Mouse (Mus musculus) lung, postnatal 10 days (tissue): ENCODE measurements around the gene Wdr70.
A peak's percentile ranks its signal among the peaks of the same experiment; 100 is the strongest.

ENCODE experiments used
- DNase-seq: peaks from one replicate; pipeline ENCODE4 v3.0.0; 2021

The Wdr70 gene

DNA sequence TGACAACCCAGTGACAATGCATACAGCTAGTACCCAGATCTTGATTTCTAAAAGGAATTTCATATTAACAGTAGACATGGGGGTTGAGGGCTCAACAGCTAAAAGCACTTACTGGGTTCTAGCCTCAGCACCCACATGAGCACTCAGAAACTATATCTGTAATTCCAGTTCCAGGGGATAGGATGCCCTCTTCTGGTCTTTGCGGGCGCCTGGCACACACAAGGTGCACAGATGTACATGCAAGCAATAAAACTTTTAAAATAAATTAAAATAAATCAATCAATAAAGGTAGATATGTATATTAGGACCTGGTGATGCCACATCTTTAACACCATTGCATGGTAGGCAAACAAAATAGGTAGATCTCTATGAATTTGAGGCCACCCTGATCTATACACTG lies 71.5 kb downstream of the Wdr70 start:
- no peak for DNase-seq

DNA sequence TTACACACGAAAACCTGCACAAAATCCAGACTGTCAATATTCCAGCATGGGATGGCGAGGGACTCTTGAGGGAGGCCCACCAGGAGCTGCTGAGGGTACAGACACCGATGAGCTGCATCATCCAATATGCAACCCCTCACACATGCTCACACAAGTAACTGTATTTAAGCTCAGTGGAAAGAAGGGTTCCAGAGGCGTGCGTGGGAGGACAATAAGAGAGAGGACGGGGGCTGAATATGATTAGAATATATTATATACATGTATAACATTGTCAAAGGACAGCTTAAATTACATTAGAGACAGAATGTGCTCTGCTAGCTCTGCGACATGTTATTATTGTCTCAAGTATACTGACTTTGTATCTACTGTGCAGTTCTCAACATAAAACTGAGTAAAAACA lies 87.6 kb downstream of the Wdr70 start:
- no peak for DNase-seq

DNA sequence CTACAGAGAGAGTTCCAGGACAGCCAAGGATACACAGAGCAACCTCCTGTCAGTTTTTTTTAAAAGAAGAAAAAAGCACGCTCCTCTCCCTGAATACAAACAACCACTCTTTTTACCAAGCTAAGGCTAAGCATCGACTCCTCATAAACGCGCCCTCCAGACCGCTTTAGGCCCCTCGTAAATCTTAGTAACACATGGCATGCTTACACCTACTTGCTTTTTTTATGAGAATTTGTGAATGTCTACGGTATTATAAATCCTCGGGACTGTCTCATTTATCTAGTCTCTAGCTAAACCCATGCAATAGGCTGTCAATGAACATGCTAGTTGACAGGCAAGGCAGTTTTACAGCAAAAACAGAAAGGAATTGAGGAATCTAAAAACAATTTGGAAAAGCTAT lies 91.6 kb downstream of the Wdr70 start:
- no peak for DNase-seq

DNA sequence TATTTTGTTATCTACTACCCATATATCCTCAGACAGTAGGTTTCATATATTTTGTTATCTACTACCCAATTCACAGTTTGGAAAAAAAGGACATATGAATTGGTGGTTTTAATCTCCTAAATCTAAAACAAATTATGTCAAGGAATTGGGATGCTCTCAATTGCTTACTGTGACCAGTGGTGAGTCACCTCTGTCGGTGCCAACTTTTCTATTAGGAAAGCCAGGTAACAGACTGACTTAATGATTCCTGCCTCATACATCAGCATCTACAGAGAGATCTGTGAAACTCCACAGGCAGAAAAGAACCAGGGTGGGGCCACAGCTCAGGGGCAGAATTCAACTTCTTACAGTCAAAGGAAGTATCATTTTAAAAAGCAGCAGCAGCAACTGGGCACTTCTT lies 93.0 kb downstream of the Wdr70 start:
- no peak for DNase-seq

DNA sequence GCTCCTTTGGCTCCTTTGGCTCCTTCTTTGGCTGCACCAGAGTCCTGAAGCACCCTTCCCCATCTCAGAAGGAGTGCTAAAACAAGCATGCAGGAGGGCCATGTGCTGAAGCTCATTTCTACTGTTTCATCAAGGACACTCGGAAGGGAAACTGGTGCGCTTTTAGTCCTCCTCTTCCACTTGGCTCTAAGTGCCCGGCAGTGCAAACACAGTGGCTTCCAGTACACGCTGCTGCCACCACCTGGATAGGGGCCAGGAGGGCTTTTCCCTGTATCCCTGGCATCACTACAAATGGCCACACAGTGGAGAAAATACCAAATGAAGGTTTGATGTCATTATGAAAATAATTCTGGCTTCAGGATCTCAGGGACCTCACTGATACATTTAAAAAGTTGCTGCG lies 93.5 kb downstream of the Wdr70 start:
- peak; percentile 14 for DNase-seq

DNA sequence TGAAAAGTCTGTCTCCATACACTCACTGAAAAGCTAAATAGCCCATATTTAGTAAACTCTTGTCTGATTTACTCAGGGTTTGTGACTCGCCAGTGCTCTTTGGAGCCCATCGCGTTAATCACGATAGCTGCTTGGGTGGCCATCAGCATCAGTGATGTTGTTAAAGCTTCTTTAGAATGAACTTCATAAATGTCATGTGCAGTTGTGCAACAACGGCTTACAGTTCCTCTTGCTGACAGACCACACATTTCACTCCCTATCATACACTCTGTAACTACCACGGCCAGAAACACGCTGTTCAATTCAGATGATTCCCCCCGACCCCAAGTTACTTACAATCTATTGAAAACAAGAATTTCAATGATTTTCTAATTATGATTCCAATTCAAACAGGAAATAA lies 95.2 kb downstream of the Wdr70 start:
- no peak for DNase-seq

DNA sequence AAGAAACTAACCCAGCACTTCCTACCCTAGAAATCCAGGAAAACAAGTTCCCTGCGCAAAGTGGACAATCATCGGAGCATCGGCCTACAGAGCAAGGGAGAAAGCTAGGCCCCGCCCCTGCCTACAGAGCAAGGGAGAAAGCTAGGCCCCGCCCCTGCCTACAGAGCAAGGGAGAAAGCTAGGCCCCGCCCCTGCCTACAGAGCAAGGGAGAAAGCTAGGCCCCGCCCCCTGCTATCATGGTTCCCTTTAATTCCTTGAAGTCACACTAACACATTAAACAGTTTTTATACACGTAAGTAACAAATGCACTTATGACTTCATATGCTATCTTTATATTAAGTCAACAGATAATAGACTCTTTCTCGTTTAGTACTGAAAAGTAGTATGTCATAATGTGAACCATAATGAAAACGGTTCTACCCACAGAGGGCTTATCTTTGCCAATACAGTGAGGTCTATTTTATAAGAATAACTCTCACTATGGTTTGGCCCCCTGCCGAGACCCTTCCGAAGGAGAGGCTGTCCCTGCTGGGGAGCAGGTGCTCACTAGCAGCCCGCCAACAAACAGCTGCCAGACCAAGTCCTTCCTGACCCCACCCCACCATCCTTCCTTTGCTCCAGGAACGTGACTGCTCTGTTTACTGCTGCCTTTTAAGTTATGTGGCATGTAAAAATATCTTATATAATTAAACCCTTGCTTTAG lies 100.0 kb downstream of the Wdr70 start:
- peak; percentile 9 for DNase-seq

DNA sequence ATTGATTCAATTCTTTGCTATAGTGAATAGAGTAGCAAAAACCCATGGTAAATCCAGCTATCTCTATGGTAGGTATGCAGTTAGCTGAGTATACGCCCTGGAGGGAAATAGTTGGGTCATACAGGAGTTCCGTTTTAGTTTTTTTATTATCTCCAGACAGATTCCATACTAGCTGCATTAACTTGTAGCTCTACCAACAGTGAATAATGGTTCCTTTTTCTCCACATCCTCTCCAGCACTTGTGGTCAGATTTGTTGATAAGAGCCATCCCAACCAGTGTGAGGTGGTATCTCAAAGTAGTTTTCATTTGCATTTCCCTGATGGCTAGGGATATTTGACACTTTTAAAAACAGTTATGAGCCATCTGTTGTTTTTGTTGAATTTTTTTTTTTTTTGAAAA lies 100.9 kb downstream of the Wdr70 start:
- DNase-seq: no peak

DNA sequence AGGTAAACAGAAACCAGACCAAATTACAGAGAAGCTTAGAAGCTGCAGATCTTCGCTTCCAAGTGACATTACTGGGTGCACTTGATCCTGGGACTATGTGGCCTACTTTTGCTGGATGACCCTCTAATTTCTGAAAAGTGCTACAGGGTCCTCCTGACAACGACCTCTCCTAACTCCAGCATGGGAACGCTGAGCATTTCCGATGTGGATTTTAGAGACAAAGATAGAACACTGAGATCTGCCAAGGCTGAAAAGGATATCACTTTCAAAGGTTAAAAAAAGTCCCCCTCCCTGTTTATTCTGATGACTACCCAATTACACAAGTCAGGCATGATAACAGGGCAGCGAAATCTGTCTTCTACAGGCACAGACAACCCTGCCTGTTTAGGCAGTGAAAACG lies 105.3 kb downstream of the Wdr70 start:
- no peak for DNase-seq

DNA sequence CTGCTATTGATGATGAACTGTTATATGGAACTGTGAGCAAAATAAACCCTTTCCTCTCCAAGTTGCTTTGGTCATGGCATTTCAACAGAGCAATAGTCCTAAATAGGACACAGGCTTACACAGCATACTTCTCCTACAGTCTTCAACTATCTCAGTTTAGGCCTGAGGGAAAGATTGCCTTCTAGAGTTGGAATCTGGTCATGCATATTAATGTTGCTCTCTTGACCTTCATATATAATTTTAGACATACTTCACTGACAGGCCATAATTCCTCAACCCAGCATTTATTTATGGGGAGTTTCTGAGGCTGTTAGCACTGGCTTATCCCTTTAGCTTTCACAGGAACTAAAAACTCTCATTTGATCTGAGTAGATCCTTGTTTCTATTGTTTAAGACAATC lies 108.9 kb downstream of the Wdr70 start:
- DNase-seq: no peak

DNA sequence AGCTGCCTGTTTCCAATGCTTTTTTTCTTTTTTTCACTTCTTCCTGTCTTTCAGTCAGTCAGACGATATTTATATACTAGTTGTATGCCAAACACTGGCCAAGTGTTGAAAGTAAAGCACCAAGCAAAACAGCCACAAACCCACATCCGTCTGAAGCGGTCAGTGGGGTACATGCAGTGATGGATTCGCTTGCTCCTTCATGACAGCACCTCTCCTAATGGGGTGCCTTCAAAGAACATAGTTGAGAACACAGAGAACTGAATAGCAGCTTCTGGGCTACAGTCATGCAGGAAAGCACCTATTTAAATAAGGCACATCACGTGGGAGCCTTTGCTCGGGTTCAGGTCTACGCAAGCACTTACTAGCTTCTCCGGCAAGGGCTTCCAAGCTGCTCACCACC lies 111.6 kb downstream of the Wdr70 start:
- DNase-seq: no peak

DNA sequence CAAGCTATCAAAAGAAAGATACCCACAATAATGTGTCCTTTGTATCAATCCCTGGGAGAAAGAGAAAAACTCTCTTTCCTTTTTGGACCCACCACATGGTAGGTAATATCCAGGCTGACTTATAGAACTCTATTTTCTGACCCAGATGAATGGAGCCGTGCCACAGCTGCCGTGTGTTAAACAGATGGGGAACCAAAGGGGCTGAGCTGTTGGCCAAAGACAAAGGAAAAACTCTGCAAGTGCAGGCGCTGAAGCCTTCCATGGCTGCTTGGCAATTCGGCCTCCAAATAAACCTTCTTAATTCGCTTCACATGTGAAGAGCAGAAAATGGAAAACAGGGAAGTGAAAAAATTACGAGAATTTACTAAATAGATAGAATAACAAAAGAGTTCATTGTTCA lies 112.7 kb downstream of the Wdr70 start:
- DNase-seq: no peak

DNA sequence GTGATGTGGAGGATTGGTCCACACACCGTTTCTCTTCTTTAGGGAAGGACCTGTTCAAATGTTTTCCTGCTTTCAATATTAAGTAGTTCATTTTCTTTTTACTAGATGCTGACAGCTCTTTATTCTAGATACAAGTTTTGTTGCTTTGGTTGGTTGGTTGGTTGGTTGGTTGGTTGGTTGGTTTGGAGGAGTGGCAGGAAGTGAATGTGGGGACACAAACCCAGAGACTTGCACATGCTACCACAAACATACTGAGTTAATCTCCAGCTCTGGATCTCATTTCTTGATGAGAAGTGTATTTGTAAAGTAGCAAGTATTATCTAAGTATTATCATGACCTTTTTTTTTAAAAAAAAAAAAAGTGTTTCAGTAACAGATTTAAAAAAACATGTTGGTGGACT lies 120.4 kb downstream of the Wdr70 start:
- DNase-seq: no peak

DNA sequence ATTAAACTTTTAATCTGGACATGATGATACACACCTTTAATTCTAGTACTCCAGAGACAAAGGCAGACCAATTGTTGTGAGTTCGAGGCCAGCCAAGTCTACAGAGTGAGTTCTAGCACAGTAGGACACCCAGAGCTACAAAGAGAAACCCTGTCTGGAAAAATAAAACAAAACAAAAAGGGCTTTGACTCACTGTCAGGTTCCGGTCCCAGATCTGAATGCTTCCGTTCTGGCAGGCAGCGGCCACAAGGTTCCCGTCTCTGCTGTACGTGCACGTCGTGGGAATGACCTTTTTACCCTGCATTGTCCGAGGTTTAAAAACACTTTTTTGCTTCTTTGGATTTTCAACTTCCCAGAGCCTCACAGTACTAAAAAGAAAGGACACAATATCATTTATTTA lies 122.2 kb downstream of the Wdr70 start:
- peak; percentile 6 for DNase-seq

DNA sequence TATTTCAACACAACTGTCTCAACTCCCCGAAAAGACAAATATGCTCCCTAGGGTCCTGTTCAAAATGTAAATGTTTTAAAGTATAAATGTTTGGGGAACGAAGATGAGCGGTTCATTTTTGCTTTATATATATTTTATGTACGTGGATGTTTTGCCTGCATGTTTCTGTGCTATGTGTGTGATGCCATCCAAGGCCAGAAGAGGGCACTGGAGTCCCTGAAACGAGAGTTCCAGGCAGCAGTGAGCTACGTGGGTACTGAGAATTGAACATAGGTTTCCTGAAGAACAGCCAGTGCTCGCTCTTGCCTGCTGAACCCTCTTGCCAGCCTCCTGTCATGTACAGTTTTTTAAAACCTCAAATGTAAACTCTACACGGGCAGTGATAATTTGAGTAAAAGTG lies 124.6 kb downstream of the Wdr70 start:
- no peak for DNase-seq

DNA sequence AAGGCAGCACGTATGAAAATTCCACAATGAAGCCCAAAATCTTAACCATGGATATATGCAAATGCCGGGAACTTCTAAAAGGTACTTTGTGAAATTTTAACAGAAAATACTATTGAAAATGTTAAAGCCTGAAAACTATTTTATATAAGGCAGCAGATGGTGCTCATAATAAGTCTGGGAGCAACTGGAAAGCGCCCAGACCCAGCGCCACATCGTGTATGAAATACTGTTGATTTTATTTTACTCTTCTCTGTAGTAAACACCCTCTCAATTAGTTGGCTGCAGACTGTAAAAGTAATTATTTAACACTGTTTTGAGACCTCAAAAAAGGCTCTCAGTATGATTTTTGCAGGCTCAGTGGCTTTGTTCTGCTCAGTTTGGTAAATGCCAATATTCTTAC lies 126.5 kb downstream of the Wdr70 start:
- DNase-seq: no peak

DNA sequence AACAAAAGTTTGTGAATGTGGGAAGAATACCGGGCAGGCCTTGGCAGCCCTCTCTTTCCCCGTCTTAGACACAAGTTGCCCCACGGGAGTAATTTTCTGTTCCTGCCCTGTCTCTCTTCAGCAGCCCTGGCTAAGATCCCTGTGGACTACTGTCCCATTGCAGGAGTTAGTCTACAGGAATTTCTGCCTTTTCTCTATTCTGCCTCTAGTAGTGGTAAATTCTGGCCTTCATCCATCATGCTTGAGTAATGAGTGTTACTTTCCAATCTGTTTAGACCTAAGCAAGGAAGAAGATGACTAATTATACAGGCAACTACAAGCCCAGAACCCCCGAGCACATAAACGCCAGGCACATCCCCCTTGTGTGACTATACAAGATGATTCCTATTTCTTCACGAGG lies 136.2 kb downstream of the Wdr70 start:
- no peak for DNase-seq

DNA sequence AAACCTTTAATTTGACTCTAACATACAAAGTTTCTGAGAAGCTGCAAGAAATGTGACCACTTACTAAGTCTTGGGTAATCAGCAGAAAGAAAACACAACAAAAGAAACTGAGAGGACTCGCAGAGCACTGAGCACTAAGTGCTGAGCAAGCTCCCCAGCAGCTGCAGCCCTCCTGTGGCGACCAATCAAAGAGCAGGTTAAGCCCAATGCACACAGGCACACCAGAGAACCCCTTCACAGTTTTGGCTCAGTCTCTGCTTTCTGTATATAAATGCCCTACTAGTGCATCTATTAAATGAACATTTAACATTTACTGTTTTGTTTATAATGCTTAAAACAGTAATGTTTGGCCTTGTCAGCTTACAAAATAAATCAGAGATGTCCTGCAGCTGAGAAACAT lies 137.5 kb downstream of the Wdr70 start:
- no peak for DNase-seq

DNA sequence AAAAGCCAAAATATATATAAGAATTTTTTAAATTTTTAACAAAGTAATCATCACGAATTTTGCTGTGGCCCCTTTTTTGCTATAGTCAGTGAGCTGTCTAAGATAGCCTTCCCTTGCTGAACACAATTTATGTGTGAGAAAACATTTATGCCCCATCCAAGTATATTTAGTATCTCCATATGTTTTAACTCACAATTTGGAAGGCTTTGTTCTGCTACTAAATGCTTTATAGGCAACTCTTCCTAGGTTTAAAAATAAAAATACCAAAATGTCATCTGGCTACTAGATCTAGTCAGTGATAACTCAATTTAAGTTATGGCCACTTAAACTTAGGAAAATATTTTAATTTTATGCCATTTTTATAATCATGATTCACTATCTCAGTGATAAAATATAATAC lies 142.1 kb downstream of the Wdr70 start:
- no peak for DNase-seq

DNA sequence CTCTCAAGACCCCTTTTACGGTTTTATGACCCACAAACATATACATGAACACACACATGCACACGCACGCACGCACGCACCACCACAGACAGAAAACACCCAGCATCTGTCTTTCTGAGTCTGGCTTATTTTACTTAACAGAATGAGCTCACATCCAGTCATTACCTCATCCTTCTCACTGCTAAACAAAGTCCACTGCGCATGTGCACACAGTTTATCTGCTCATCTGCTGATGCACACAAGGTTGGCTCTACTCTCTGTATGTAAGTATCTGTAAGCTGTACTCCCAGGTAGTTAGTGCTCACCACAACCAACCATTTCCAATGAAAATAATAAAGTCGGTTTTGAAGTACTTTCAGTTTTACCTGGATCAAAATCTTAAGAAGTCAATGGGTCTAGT lies 148.4 kb downstream of the Wdr70 start:
- no peak for DNase-seq

DNA sequence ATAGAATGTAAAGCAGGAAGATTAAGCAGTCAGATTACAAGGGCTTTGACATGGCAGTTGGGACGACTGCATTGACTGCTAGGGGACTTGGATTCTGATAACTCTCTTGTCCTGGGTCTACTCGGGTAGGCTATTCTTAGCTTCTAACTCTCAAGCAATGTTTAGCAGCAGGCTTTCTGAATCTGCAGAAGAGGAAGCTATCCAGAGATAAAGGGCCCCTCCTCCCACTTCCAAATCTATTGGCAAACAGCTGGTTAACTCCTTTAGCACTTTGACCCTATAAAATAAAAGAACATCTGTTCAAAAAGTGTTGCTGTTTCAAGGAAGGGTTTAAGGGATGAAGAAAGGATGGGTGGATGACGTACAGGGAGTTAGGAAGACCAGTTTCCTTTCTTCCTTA lies 157.3 kb downstream of the Wdr70 start:
- no peak for DNase-seq

DNA sequence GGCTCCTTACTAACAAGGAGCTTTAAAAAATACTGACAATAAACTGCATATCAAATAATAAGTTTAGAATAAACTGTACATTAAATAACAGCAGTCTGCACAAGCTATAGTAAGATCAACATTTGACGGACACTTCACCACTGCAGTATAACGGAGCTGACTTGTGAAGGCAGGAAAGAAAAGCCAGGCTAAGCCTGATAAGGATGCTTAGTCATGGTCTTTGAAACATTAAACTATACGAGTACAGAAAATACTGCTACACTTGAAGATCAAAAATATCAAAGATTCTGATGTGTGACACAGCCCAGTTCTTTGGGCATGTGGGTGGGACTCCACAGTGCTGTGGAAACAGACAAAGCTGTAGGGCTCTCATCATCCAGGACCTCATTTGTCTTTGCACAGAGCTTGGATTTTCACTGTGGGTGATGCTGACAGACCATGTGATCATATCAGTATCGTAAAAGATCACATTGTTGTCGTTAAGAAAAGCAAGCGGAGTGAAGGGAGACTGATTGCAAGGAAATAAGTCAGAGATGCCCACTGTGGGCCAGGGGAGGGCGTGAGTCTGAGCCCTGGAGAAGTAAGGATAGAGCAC lies 163.3 kb downstream of the Wdr70 start:
- DNase-seq: no peak

DNA sequence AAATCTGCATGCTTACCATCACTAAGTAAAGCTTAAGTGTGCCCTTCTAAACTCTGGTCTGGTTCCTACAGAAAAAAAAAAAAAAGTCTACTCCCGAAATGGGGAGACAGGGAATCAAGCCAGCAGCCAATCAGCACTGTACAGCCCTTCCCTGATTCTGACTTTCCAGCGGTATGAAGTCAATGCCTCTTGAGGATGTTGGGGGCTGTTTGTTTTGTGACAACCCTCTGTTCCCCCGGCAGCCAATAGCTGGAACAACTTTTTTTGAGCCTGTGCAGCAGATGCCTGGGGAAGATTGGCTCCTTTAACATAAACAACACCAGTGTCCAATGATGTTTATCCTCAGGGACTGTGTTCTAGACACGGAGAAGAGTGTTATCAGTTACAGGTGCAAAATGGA lies 164.4 kb downstream of the Wdr70 start:
- peak; percentile 26 for DNase-seq

DNA sequence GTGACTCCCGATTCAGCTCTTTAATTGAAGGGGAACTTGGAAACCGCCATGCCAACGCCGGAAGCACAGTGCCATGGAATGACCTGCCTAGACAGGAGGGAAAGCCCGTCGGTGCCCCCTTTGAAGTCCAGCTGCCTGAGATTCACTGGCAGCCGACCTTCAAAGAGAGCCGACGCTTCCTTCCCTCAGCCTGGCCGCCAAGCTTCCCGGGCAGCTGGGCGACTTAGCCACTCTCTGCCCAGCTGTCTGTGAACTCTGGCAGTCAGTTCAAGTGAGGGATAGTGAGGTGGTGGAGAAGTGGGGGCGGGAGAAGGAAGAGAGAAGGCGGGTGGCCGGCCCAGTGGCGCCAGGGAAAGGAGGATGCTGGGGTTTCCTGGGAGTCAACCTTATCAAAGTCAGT lies 164.9 kb downstream of the Wdr70 start:
- peak; percentile 60 for DNase-seq

DNA sequence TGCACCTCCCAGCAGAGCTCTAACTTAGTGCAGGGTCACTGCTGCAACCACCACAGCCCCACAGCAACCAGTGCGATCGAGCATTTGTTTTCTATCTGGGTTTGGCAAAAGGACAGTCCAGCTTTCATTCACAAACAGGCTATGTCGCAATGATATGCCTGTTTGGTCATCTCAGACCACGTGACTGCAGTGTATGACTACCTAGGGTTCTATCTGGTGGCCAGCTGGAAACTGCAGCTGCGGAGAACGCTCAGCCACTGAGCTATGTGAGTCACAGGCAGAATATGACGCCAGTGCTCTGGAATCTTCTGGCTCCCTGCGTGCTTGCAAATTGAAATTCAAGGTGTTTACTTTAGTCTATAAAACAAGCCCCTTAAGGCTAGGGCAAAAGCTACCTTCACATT lies 167.4 kb downstream of the Wdr70 start:
- peak; percentile 74 for DNase-seq
